Mouse (Mus musculus) forebrain, embryonic 14.5 days (tissue): Measurements from ENCODE around the gene Arf3. TPM values are rescaled to one million over a fixed set of nuclear protein-coding genes. Genes with fewer than 3 reads are reported as not detected.

Experiments
- ATAC-seq: fragments of 200-750 bp; cut with Nextera tagmentation; 2 replicates; pipeline ENCODE4 v1.8.0; 2017; ENCODE audit warnings: mild to moderate bottlenecking, moderate library complexity
- DNase-seq: peaks from one replicate; pipeline ENCODE4 v3.0.0-alpha.2; 2015; ENCODE audit warnings: low spot score
- H3K27ac ChIP-seq: fragments of 300-500 bp; sonication (generic); 2 replicates; pipeline ENCODE4 v1.5.1; 2014; ENCODE audit warnings: low read depth, mild to moderate bottlenecking, control low read depth, low read length, moderate library complexity
- H3K27me3 ChIP-seq: fragments of 300-500 bp; sonication (generic); replicated peaks from 2 replicates; pipeline ENCODE4 v1.6.1; 2014; ENCODE audit warnings: low read length, control low read depth, mixed read lengths; ENCODE audit not compliant: control insufficient read depth, insufficient read depth
- H3K36me3 ChIP-seq: fragments of 300-500 bp; sonication (generic); 2 replicates; pipeline ENCODE4 v1.6.1; 2014; ENCODE audit warnings: low read length, control low read depth; ENCODE audit not compliant: control insufficient read depth, insufficient read depth
- H3K4me1 ChIP-seq: fragments of 300-500 bp; sonication (generic); 2 replicates; pipeline ENCODE4 v1.6.1; 2014; ENCODE audit warnings: antibody characterized with exemption, low read length, control low read depth; ENCODE audit not compliant: control insufficient read depth, insufficient read depth
- H3K4me2 ChIP-seq: fragments of 300-500 bp; sonication (generic); 2 replicates; pipeline ENCODE4 v1.6.1; 2014; ENCODE audit warnings: mild to moderate bottlenecking, control low read depth, low read length
- H3K4me3 ChIP-seq: fragments of 300-500 bp; sonication (generic); 2 replicates; pipeline ENCODE4 v1.5.1; 2014; ENCODE audit warnings: low read depth, low read length, control low read depth
- H3K9ac ChIP-seq: fragments of 300-500 bp; sonication (generic); 2 replicates; pipeline ENCODE4 v1.6.1; 2014; ENCODE audit warnings: mild to moderate bottlenecking, low read length, control low read depth, moderate library complexity
- H3K9me3 ChIP-seq: fragments of 300-500 bp; sonication (generic); replicated peaks from 2 replicates; pipeline ENCODE4 v1.6.1; 2016; ENCODE audit warnings: low read length, control low read depth, mixed read lengths; ENCODE audit not compliant: control insufficient read depth
- WGBS: fragments of 180-500 bp; shearing (Covaris S2); extraction: QIAGEN DNeasy Blood & Tissue Kit; methylation state at CpG from one replicate; pipeline ENCODE4 v1.1.7; 2014; 5-methylcytosine and 5-hydroxymethylcytosine counted together
- polyA plus RNA-seq: library from polyadenylated mRNA; unstranded; fragments of >200 nt; fragmentation: Nextera tagmentation; extraction: Ambion mirVana; gene quantifications from 2 replicates; pipeline ENCODE4 v1.2.1, GENCODE M21; 2014

Arf3 gene
- polyA plus RNA-seq, 1 experiment from 2014 or later = 31.7 TPM

- no peaks in the 10 kb centered on the region for H3K9me3 ChIP-seq
- peak overlapping the region; percentile 29 for H3K4me3 ChIP-seq
- H3K9ac ChIP-seq = peak overlapping the region; percentile 52
- peak; percentile 96 for ATAC-seq
- no peaks in the 10 kb centered on the region for H3K36me3 ChIP-seq
- H3K27ac ChIP-seq = peak overlapping the region; percentile 70
- WGBS = 4% methylated on average over 40 of the region's 40 CpGs
- H3K4me2 ChIP-seq = peak overlapping the region; percentile 57
- DNase-seq = peak; percentile 88
- peaks cover 14% of the 10 kb centered on the region; the same call in 1 of the 2 replicates for H3K27me3 ChIP-seq
- no peaks in the 10 kb centered on the region for H3K4me1 ChIP-seq
Measured at GRCm38 (mm10) chr15:98699190-98700105, 63.6 kb downstream of the Arf3 start.

GRCm38 (mm10) chr15:98696216-98696615 lies 66.8 kb downstream of the Arf3 start:
- DNase-seq = no peak
- no peak overlapping the region for H3K4me2 ChIP-seq
- H3K27ac ChIP-seq = no peak overlapping the region
- WGBS = 54% methylated on average over 8 of the region's 8 CpGs
- H3K9me3 ChIP-seq = no peaks in the 10 kb centered on the region
- H3K4me3 ChIP-seq = no peak overlapping the region
- peaks cover 7% of the 10 kb centered on the region; the same call in 1 of the 2 replicates for H3K27me3 ChIP-seq
- H3K9ac ChIP-seq = no peak overlapping the region
- H3K4me1 ChIP-seq = peaks cover 7% of the 10 kb centered on the region
- no peaks in the 10 kb centered on the region for H3K36me3 ChIP-seq
- ATAC-seq = no peak

- H3K27ac ChIP-seq = no peak overlapping the region
- ATAC-seq = no peak
- H3K4me3 ChIP-seq = no peak overlapping the region
- no peak overlapping the region for H3K9ac ChIP-seq
- no peak overlapping the region for H3K4me2 ChIP-seq
- 56% methylated on average over 9 of the region's 9 CpGs for WGBS
- peaks cover 2% of the 10 kb centered on the region; the same call in 1 of the 2 replicates for H3K27me3 ChIP-seq
- H3K9me3 ChIP-seq = no peaks in the 10 kb centered on the region
- H3K36me3 ChIP-seq = no peaks in the 10 kb centered on the region
- peaks cover 11% of the 10 kb centered on the region for H3K4me1 ChIP-seq
- no peak for DNase-seq
Measured at GRCm38 (mm10) chr15:98695726-98696125, 67.3 kb downstream of the Arf3 start.

- no peak overlapping the region for H3K9ac ChIP-seq
- no peak for ATAC-seq
- no peak overlapping the region for H3K27ac ChIP-seq
Measured at GRCm38 (mm10) chr15:98692171-98692715, 70.8 kb downstream of the Arf3 start.

GRCm38 (mm10) chr15:98691486-98692147 lies 71.4 kb downstream of the Arf3 start:
- H3K36me3 ChIP-seq = no peaks in the 10 kb centered on the region
- ATAC-seq = peak; percentile 15; the same call in 1 of the 2 replicates
- no peak overlapping the region for H3K9ac ChIP-seq
- H3K4me3 ChIP-seq = no peak overlapping the region
- WGBS = 9% methylated on average over 7 of the region's 7 CpGs
- H3K4me2 ChIP-seq = no peak overlapping the region
- H3K4me1 ChIP-seq = peaks cover 11% of the 10 kb centered on the region
- H3K27ac ChIP-seq = no peak overlapping the region
- DNase-seq = peak; percentile 72
- H3K9me3 ChIP-seq = no peaks in the 10 kb centered on the region
- no peaks in the 10 kb centered on the region; the same call in 1 of the 2 replicates for H3K27me3 ChIP-seq

More at GRCm38 (mm10) chr15:98692171-98692715, 70.8 kb downstream of the Arf3 start:
- no peaks in the 10 kb centered on the region for H3K9me3 ChIP-seq
- no peak overlapping the region for H3K4me2 ChIP-seq
- 66% methylated on average over 11 of the region's 11 CpGs for WGBS
- no peak for DNase-seq
- H3K36me3 ChIP-seq = no peaks in the 10 kb centered on the region
- H3K4me3 ChIP-seq = no peak overlapping the region
- H3K4me1 ChIP-seq = peaks cover 11% of the 10 kb centered on the region
- H3K27me3 ChIP-seq = no peaks in the 10 kb centered on the region; the same call in 1 of the 2 replicates

GRCm38 (mm10) chr15:98689682-98690081 lies 73.3 kb downstream of the Arf3 start:
- Histone ChIP-seq H3K27me3 (no peaks in the 10 kb centered on the region), H3K9ac (no peak overlapping the region), H3K36me3 (no peaks in the 10 kb centered on the region), H3K9me3 (no peaks in the 10 kb centered on the region), H3K27ac (no peak overlapping the region), H3K4me1 (peaks cover 11% of the 10 kb centered on the region), H3K4me3 (no peak overlapping the region), H3K4me2 (no peak overlapping the region)
- WGBS = 87% methylated on average over 2 of the region's 2 CpGs
- ATAC-seq (no peak), DNase-seq (no peak)

Other genes starting within 250 kb of the Arf3 start
- 134 and 135 TPM in 2 replicates for gene Kansl2, start 228.9 kb downstream of the Arf3 start, polyA plus RNA-seq
- 51.3 and 61.7 TPM in 2 replicates for gene Ccnt1, start 192.3 kb downstream of the Arf3 start, polyA plus RNA-seq
- not detected in 2 replicates for gene 4930415O20Rik, start 192.2 kb downstream of the Arf3 start, polyA plus RNA-seq
- gene Adcy6, start 153.1 kb downstream of the Arf3 start, polyA plus RNA-seq = 6.4 and 10.4 TPM in 2 replicates
- 75.9 and 95.4 TPM in 2 replicates for gene Cacnb3, start 132.4 kb downstream of the Arf3 start, polyA plus RNA-seq
- gene Ddx23, start 100.3 kb downstream of the Arf3 start, polyA plus RNA-seq = 18.2 and 24.3 TPM in 2 replicates
- gene Rnd1, start 85.8 kb downstream of the Arf3 start, polyA plus RNA-seq = 6.3 and 6.8 TPM in 2 replicates
- gene Ccdc65, start 55.0 kb downstream of the Arf3 start, polyA plus RNA-seq = 3.2 and 3.3 TPM in 2 replicates
- gene Fkbp11, start 35.0 kb downstream of the Arf3 start, polyA plus RNA-seq = 2.6 and 3.8 TPM in 2 replicates
- gene Wnt10b, start 14.9 kb upstream of the Arf3 start, polyA plus RNA-seq = not detected in 2 replicates
- 0.56 TPM in 1 of 2 replicates, not detected in the other for gene Wnt1, start 26.6 kb upstream of the Arf3 start, polyA plus RNA-seq
- 0.33 and 0.57 TPM in 2 replicates for gene Ddn, start 46.3 kb upstream of the Arf3 start, polyA plus RNA-seq
- gene Prkag1, start 68.3 kb upstream of the Arf3 start, polyA plus RNA-seq = 82.1 and 87.3 TPM in 2 replicates
- gene Kmt2d, start 108.0 kb upstream of the Arf3 start, polyA plus RNA-seq = 8.0 and 12.2 TPM in 2 replicates
- 30.3 and 33.5 TPM in 2 replicates for gene Rhebl1, start 131.3 kb upstream of the Arf3 start, polyA plus RNA-seq
- 0.18 and 0.36 TPM in 2 replicates for gene Dhh, start 135.3 kb upstream of the Arf3 start, polyA plus RNA-seq
- gene Lmbr1l, start 155.0 kb upstream of the Arf3 start, polyA plus RNA-seq = 10.9 TPM in 2 replicates
- gene Tuba1b, start 171.4 kb upstream of the Arf3 start, polyA plus RNA-seq = 1,499 and 1,719 TPM in 2 replicates
- not detected in 2 replicates for gene Gm49450, start 190.3 kb upstream of the Arf3 start, polyA plus RNA-seq
- gene Tuba1a, start 190.5 kb upstream of the Arf3 start, polyA plus RNA-seq = 18,182 and 18,289 TPM in 2 replicates